Mouse (Mus musculus): ENCODE measurements around the gene Cap2.

DNA sequence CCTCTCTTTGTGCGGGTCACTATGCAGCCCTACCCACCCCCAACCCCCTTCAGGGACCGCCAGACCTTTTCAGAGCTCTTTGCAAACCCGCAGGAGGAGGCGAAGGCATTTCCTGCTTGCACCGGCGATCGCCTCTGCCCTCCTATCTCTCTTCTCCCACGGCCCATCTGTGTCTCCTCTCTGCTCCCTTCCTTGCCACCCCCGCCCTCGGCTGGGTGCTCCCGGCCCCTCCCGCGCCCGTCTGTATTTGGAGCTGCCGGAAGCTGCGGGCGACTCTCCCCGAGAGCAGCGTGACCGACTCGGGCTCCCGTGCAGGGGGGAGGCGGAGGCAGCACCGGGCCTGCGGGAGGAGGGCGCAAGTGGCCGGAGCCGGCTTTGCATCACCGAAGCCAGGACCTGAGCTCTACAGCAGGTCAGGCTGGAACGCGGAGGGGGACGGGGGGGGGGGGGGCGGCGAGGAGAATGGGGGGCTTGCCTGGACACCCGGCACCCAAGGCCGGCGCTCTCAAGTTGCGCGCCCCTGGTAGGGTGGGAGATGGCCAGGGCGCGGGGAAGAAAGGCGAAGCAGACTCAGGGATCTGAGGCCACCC, at the start of gene Cap2:
- TF ChIP-seq CTCF (conservative IDR thresholded peaks at IDR 0.05; ENCODE audit: low read length), result no peak
- TF ChIP-seq POU5F1 (IDR thresholded peaks at IDR 0.05; ENCODE audit: borderline replicate concordance, low read length), result no peak
- TF ChIP-seq NANOG (IDR thresholded peaks at IDR 0.05; ENCODE audit: borderline replicate concordance, low read length), result no peak

All from E14TG2a.4 (cell line).